Mouse (Mus musculus) ovary, postnatal 10 days (tissue): Measurements from ENCODE around the gene Gm8232.
"Not testable (repeated sequence)": the region's sequence is repeated elsewhere in the genome, so short reads cannot be mapped to it uniquely, and the experiment has no call there.

Experiments used
- DNase-seq: peaks from one replicate; pipeline ENCODE4 v3.0.0; 2022; ENCODE audit warnings: low spot score

Gm8232 gene

DNA sequence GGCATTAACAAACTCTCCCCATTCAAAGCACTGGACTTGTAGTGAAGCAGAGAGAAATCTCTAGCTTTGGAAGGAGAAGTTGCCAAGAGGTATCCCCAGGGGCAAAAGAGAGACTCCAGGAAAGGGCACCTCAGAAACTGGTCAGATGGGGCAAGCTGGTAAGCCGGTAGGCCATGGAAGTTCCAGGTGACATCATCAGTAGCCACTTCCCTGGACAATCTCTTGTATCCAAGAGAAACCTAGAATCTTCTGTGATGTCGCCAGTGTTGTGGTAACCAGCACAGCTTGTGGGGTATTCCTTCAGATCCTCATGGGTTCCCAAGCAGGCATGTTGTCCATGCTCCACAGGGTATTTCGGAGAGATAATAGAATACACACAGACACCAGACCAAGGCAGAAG, at the start of gene Gm8232:
TSS of gene Gm8232 (plus strand) at position 301 of the 400 bp plus-strand sequence.
- not testable (repeated sequence) for DNase-seq

DNA sequence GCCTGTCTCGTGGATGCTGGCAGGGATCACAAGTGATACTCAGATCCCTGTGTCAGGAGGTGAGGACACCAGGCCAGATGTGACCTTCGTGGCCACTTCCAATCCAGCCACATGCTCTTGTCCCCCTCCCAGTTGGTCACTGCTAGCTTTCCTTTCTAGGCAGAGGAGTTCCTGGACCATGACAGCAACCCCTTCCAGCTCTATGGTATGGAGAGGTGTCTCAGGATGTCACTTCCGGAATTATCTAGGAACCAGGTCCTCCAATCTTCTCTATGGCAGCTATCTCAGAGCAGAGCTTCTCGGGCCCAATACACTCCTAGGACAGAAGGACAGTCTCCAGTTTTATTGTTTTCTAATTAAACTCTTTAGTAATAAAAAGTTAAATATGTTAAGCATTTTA, 49.2 kb upstream of the Gm8232 start:
- not testable (repeated sequence) for DNase-seq

DNA sequence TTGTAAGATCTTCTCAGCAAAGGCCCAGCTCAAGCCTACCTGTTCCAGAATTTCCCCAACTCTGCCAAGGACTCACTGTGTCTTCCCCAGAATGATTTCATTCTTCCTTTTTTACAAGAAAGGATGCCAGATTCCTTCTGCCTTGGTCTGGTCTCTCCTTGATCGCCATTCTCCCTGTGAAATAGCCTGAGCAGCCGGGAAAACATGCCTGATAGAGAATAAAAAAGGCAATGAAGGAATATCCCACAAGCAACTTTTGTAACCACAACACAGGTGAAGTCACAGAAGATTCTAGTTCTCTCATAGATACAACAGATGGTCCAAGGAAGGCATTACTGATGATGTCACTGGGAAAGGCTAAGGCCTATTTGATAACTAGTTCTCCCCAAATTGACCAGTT, 22.8 kb upstream of the Gm8232 start, which contains the start of gene Gm3371:
TSS of gene Gm3371 (minus strand) at position 101 of the 400 bp plus-strand sequence.
- not testable (repeated sequence) for DNase-seq
